Mouse (Mus musculus) 3134 (cell line): ENCODE measurements around the gene Mypop.

Source experiments
- DNase-seq: peaks from one replicate; pipeline ENCODE4 v3.0.0-alpha.2; 2011; ENCODE audit warnings: low spot score; ENCODE audit not compliant: insufficient read length; ENCODE audit errors: extremely low read depth

Gene Mypop

DNA sequence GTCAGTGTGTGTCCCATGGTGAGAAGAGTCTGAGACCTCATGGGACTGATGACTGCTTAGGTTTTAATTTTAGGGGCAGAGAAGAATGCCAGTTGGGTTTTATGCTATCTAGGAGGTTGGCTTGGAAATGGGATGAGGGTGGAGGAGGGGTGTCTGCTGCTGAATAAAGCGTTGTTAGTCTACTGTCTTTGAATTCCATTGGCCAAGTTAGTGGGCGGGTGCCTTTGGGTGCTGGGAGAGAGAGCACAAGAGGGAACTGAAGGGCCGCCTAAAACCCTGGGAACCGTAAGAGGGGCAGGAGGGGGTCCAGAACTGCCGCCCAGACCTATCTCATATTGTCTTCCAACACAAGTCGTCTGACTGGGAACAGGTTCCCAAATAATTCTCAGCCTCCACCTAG lies 2.3 kb upstream of the Mypop start:
- DNase-seq, result no peak

DNA sequence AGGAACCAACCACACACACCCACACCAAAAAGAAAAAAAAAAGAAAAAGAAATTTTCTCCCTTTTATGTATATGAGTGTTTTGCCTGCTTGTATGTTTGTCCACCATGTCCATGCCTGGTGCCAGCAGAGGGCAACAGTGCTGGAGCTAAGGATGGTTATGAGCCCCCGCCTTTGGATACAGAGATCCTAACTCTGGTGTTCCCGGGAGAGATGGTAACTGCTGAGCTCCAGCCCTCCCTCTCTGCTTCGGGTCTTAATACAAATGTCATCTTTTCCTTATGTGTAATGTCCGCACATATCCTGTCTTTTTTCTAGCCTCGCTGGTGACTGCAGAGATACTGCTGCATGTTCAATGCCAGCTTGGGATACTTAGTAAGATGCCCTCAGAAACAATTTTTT lies 1.1 kb upstream of the Mypop start:
- DNase-seq, result no peak

DNA sequence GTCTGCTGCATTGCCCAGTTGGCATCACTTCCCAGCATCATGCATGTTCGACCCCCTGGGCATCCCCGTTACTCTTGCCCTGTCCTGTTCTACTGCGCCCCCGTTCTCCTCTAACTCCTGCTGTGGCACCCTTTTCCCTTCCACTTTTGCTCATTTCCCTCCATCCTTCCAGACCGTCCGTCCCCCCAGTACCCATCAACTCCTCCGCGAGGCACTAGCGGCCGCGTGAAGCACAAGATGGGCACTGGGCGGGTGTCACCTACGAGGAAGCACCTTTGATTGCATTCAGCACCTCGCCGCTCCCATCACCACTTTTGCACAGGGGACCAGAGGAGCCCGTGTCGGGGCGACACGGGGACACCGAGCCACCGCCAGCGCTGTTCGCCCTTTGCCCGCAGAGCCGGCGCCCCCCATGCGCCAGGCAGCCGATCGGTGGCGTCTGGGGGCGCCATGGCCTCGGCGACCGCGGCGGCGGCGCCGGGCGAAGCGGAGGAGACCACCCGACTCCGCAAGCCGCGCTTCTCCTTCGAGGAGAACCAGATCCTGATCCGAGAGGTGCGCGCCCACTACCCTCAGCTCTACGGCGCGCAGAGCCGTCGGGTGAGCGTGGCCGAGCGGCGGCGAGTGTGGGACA lies 732 bp downstream of the Mypop start:
- DNase-seq, result peak; percentile 29

DNA sequence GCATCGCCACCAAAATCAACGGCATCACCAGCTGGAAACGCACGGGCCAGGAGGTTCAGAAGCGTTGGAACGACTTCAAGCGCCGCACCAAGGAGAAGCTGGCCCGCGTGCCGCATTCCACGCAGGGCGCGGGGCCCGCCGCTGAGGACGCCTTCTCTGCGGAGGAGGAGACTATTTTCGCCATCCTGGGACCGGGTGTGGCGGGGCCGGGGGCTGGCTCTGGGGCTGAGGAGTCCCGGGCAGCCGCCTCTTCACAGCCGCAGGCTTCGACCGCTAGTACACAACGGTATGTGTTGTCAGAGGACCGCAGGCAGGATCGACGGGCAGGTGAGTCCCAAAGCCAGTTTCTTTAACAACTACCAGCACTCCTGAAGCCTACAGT lies 1.2 kb downstream of the Mypop start:
- no peak for DNase-seq

DNA sequence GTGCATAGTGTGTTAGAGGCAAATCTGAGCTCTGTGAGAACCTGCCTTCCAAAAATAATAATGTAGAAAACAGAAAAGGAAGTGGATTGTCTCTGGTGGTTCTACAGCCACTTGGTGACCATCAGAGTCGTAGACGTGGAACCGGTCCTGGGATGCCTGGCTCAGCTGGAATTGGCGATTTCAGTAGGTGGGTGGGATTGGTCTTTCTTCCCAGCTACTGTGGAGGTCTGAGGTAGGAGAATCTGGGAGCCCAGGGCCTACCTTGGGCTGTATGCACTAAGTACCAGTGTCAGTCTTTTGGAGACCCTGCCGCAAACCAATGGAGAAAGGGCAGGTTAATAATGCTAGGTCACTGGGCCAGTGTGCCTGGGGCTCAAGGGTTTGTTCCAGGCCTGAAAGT lies 2.0 kb downstream of the Mypop start:
- DNase-seq, result no peak

DNA sequence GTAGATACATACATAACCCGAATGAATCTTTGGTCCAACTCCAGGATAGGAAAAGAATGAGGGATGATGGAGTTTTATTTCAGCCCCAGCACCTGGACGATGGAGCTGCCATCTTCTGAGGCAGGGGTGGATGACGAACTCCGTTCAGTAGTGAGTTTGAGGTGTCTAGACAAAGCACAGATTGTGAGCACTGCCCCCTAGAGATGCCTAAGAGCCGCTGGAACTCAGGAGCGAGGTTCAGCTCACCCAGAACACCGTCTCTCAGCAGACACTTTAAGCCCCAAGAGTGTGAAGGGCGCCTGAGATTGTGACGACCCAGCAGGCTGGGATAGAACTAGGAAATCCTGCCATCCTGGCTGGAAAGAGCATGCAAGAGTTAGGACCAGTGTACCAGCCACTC lies 7.8 kb downstream of the Mypop start:
- no peak for DNase-seq

DNA sequence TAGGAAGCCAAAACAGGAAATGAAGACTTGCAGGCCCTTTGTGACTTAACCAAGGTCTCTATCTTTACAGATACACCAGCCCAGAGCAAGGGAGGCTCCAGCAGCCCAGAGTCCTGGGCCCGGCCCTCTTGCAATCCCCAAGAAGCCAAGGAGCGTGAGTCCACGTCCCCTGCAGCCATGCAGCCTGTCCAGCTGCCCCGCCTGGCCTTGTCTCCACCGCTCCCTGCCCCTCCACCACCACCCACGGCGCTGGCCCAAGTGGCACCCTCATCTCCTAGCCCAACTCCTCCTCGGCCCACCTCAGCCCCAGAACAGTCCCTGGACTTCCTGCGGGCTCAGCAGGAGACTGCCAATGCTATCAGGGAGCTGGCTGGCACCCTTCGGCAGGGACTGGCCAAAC lies 9.4 kb downstream of the Mypop start:
- DNase-seq, result no peak

DNA sequence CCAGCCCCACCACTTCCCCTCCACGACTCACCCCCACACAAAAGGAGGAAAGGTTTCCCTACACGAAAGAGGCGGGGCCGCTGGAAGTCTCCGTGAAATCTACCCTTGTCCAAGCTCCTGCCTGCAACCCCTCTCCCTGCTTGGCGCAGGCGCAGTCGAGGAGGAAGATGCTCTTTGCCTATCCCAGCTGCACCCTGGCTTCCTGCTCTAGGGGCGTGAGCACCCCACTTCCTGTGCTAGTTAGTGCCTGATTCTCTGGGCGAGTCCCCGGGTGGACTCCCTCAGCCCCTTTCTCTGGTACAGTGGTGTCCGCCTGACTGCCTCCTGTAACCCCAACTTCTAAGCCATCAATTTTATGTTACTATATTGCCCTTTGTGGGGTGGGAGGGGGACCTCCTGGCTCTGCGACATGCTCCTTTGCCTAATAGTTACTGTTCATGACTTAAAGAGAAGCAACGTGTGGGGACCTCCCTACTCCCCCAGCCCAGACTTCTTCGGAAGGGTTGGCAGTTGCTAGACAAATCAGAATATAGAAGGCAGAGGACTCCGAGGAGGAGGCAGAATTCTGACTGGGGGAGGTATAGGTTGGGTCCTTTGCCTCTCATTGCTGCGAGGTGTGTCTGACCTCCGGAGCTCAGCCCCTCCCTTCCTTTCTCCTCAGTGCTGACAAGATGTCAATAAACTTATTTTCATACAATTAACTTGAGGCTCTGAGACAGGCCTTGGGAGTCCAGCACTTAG lies 10.2 kb downstream of the Mypop start:
- DNase-seq, result no peak

DNA sequence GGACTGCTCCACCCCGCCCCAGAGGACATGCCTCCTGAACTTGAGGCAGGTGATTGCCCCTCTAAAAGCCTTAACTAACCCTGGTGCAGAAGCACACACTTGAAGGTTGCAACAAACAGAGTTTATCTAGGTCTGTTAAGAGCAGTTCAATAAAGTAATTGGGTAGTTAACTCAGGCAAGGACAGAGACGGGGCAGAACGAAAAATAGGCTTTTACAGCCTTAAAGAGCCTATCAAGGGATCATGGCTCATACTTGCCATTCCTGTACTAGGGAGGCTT lies 10.7 kb downstream of the Mypop start:
- DNase-seq, result no peak

DNA sequence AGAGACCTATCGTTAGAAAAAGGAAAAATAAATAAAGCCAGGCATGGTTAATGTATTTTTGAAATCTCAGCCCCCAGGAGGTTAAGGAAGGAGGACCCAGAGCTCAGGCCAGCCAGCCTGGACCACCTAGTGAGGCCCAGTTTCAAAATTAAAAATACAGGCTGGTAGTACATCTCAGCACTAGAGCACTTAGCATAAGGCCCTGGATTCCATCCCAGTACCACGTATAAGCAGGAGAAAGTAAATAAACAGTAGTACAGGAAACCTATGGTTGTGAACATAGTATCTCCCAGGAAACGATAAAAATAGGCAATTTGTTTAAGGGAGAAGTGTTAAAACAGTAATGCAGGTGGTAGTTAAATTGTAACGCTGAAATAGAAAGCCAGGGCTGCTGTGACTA lies 11.1 kb downstream of the Mypop start:
- no peak for DNase-seq

DNA sequence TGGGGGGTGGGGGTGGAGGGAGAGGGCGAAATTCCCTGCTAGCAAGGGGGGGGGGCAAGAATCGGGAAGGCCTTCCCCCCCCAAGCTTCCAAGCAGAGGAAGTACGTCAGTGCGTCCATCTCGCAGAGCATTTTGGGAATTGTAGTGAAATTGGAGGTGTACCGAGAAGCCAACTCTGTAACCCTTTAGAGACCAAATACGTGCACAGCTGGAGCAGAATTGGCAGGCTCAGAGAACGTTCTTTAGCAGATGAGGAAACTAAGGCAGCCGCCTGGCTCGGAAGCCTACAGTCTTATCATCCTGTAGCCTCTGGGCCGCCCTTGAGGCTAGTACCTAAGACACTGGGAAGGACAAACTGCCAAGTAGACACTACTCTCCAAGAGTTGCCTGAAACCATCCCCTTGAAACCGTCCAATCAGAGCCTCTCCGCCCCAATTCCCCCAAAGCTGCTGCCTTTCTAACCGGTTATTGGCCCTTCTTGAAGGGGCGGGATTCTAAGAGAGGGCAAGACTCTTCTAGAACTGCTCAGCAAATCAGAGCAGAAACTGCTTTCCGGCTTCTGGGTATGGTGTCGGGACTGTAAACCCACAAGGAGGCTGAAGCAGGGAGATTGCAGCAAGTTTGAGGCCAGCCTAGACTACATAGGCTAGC lies 11.9 kb downstream of the Mypop start:
- DNase-seq, result peak; percentile 75

DNA sequence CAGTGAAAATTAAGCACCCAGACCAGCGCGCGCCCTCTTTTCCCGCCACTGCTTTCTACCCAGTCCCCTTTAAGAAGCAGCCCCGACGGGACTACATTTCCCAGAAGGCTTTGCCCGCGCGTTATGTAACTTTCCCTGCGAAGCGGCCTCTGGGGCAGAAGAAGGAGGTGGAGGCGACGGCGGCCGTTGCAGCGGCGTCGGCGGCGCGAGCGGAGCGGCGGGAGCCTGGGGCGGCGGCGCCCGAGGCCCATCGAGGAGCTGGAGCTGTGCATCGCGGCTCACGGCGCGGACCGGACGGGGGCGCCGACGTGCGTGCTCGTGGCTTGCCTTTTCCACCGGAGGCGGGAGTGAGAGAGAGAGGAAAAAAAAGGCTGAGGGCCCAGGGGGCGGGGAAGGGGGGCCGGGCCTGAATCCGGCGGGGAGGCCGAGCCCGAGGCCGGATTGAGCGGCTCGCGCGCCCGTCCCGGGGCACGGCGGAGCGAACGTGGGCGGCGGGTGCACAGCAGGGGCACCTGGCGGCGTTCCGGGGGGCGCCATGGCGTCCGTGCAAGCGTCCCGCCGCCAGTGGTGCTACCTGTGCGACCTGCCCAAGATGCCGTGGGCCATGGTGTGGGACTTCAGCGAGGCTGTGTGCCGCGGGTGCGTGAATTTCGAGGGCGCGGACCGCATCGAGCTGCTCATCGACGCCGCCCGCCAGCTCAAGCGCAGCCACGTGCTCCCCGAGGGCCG lies 13.0 kb downstream of the Mypop start, which contains the start of gene Irf2bp1:
Gene Irf2bp1, plus strand, starts transcription at position 143 of the 729 bp plus-strand sequence.
- peak; percentile 85 for DNase-seq

DNA sequence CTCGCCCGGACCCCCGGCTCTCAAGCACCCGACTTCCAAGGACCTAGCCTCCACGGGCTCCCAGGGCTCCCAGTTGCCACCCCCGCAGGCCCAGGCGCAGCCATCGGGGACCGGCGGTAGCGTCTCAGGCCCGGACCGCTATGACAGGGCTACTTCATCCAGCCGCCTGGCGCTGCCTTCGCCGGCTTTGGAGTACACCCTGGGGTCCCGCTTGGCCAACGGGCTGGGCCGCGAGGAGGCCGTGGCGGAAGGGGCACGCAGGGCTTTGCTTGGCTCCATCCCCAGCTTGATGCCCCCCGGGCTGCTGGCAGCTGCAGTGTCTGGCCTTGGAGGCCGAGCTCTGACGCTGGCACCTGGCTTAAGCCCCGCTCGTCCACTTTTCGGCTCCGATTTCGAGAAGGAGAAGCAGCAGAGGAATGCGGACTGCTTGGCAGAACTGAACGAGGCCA lies 13.6 kb downstream of the Mypop start:
- peak; percentile 67 for DNase-seq

DNA sequence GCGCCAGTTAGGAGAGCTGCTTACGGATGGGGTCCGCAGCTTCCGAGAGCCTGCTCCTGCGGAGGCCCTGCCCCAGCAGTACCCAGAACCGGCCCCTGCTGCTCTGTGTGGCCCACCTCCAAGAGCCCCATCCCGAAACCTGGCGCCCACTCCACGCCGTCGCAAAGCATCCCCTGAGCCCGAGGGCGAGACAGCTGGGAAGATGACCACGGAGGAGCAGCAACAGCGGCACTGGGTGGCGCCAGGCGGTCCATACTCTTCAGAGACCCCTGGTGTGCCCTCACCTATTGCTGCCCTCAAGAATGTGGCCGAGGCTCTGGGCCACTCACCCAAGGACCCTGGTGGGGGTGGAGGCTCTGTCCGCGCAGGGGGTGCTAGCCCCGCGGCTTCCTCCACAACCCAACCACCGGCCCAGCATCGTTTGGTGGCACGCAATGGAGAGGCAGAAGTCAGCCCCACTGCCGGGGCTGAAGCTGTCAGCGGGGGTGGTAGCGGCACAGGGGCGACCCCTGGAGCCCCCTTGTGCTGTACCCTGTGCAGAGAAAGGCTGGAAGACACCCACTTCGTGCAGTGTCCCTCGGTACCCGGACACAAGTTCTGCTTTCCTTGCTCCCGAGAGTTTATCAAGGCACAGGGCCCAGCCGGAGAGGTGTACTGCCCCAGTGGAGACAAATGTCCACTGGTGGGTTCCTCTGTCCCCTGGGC lies 14.5 kb downstream of the Mypop start:
- no peak for DNase-seq

DNA sequence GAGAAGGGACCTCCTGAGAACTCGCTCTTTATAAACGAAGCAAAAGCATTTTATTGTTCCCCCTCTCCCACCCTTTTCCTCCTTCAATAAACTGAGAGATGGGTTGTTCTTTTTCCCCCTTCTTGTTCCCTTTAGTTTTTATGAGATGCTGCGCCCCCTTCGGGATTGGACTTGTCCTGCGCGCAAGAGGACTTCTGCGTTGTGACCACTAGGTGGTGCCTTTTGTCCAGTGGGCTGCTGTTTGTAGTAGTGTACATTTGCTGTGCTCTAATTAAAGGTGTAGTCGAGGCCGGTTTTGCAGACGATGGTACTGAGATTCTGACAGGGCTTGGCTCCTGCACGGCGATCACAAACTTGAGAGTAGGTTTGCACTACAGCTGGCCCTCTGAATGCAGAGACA lies 15.4 kb downstream of the Mypop start:
- peak; percentile 56 for DNase-seq

DNA sequence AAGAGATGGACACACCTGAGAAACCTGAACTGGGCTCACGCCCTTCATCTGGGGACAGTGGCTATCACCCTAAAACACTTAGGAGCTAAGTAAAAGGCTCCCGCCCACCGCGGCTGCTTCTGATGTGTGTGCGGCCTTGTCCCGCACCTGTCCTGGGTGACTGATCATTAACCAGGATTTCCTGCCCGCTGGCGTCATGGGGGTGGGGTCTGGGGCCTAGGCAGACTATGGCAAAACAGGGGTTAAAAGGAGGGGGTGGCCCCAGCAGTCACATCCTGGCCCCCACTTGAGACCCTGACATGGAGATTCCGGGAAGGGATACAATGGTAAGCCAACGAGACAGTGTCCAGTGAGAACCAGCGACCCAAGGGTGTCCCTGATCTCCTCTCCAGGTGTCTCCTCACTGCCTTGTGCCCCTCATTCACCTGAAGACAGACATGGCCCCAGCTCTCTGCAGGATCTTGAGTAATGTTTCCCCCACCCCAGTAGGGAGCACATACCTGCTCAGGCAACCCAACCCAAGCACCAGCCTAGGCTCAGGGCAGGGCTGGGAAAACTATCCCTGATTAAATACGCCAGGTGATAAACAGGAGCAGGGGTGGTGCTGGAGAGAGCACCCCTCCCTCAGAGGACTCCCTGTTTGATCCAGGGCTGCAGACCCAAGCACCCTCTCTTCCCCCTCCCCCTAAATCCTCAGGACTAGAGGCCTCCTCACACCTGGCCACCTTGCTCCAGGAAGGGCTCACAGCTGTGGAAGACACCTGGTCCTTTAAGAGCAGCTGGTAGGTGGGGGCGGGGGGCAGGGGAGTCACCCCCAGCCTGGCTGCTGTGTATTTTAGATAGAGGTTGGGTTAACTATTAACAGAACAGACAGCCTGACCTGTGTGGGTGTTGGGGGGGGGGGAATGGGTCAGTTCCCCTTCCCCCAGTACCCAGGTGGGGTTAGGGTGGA lies 16.3 kb downstream of the Mypop start:
- DNase-seq, result no peak

DNA sequence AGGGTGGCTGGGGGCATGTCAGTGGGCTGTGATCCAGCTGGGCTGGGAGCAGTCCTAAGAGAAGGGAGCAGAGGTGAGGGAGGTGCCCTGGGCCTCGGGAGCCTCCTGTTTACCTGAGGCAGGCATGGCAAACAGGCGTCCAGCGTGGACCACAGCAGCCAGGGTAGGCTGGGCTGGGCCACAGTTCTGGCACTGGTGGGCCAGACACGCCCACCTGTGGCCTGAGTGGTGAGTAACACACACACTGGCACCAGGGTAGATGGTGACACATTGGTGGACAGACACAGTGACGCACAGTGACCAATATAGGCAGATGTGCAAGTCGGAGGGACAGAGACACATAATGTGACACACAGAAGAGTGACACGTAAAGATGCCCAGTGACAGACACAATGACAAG lies 19.5 kb downstream of the Mypop start:
- peak; percentile 84 for DNase-seq

DNA sequence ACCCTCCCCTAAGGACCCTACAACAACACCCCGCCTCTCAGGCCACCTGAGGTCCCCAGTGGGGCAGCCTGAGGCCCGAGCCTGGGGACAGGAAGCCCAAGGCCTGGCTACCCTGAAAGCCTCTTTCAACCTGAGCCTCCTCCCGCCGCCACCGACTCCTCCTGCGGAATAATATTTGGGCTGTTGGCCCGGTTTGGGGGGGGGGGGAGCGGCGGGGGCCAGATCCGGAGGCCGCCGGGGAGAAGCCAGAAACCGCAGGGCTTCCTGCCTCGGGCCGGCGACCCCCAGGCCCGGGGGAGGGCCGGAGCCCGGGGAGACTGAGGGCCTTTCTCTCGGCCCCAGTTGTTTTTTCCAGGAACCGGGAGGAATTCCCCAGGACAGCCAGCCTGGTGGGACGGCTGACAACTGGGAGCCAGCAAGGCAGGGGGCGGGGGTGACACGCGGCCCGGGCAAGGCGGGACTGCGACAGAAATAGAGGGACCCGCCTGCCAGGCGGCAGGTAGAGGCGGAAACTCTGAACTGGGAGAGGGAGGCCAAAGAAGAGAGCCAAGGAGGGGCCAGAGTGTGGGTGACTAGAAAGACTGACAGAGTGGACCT lies 21.1 kb downstream of the Mypop start:
- DNase-seq, result no peak

DNA sequence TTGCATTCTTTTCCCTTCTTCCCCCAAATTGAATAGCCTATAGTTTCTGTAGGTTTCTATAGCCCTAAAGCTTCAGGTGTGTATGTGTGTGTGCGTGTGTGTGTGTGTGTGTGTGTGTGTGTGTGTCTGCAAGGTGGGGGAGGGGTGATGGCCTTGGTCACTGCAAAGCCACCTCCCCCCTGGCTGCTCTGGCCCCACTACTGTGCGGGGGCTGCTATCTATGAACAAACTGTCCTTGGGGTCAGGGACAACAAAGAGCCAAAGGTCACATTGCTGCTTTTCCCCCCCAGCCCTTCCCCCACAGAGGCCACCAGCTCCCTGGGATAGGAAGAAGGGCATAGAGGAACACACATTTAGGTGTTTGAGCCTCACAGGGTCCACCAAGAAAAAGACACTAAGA lies 21.8 kb downstream of the Mypop start:
- no peak for DNase-seq
